Mouse (Mus musculus): ENCODE data around the gene Utp6.
"Not testable (repeated sequence)": the region's sequence is repeated elsewhere in the genome, so short reads cannot be mapped to it uniquely, and the experiment has no call there.

The Utp6 gene

GRCm38 (mm10) chr11:79962125-79962876 lies at the start of gene Utp6:
TSS of gene Utp6 (minus strand) at chr11:79962390.
- peak; percentile 100 for DNase-seq (ENCODE audit: low read depth)

DNA sequence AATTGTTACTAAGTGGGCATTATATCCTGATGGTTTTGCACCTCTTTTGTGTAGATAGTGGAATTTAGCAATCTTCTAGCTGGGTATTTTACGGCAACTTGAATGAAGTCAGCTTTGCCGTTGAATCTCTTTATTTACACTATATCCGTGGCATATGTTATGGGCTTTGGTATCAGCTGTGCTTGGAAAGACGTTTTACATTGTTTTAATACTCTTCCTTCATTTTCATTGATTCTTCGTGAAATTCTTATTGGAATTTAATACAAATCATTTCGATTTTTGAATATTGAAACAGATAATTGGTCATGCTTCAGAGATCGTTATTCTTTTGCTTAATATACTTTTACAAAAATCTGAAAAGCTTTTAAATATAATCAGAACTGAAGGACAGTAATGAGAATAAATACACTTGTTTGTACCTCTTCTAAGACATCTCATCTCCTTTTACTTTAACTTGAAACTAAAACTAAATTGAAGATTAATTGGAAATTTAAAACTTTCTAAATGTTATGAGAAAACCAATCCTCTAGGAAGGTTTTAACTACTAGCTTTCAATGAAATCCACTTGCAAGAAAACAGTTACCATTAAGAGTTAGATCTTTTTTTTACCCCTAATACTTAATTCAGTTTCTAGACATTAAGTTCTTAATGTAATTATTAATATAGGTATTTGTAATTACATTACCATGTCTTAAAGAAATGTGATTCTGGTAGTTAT lies 32.2 kb upstream of the Utp6 start:
- DNase-seq (ENCODE audit: low read depth), result no peak

- DNase-seq (ENCODE audit: low read depth), result peak; percentile 25
Observed at GRCm38 (mm10) chr11:79993356-79994270, 31.4 kb upstream of the Utp6 start.

GRCm38 (mm10) chr11:79992592-79993355 lies 30.6 kb upstream of the Utp6 start, which contains the start of gene Suz12:
TSS of gene Suz12 (plus strand) at chr11:79993106.
- DNase-seq (ENCODE audit: low read depth), result peak; percentile 95

GRCm38 (mm10) chr11:79992035-79992591 lies 29.9 kb upstream of the Utp6 start:
- DNase-seq (ENCODE audit: low read depth), result peak; percentile 53

DNA sequence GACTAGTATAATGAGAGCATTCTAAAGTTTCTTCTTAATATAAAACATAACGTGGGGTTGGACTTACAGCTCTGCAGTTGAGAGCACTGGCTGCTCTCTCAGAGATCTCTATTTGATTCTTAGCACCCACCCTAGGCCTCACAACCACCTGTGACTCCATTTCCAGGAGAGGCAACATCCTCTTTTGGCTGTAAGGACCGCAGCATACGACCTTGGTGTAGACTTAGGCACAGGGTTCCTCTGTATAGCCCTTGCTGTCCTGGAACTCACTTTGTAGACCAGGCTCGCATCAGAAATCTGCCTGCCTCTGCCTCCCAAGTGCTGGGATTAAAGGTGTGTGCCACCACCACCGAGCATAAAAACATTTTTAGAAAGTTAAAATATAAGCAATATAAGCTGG lies 29.4 kb upstream of the Utp6 start:
- DNase-seq (ENCODE audit: low read depth), result no peak

DNA sequence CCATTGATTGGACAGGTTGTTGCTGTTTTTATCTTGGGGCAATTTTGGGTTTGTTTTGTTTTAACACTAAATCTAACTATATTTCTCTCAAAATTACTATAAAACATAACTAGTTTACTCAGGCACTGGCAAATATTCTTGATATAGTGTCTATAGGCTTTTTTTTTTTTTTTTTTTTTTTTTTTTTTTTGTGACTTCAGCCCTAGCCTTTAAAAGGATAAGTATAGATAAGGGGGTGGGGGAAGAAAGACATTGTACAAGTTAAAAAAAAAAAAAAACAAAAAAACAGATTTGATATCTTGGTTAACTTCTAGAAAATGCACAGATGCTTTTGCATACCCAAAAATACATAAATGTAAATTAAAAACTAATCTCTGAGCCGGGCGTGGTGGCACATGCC lies 27.9 kb upstream of the Utp6 start:
- no peak for DNase-seq (ENCODE audit: low read depth)

DNA sequence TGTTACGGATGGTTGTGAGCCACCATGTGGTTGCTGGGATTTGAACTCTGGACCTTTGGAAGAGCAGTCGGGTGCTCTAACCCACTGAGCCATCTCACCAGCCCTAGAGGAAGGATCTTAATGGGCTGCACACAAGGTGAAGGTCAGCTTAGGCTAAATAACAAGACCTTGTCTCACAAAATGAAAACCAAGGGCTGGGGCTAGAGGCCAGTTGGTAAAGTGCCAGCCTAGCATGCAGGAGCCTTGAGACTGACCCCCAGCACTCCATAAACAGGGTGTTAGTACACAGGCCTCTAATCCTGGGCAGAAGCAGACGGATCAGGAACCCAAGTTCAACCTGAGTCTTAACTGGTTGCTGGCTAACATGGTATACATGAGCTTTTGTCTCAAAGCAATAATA lies 25.7 kb upstream of the Utp6 start:
- no peak for DNase-seq (ENCODE audit: low read depth)

GRCm38 (mm10) chr11:79986886-79987285 lies 24.7 kb upstream of the Utp6 start:
- no peak for DNase-seq (ENCODE audit: low read depth)

- DNase-seq (ENCODE audit: low read depth), result not testable (repeated sequence)
Observed at GRCm38 (mm10) chr11:79977747-79978146, 15.6 kb upstream of the Utp6 start.

DNA sequence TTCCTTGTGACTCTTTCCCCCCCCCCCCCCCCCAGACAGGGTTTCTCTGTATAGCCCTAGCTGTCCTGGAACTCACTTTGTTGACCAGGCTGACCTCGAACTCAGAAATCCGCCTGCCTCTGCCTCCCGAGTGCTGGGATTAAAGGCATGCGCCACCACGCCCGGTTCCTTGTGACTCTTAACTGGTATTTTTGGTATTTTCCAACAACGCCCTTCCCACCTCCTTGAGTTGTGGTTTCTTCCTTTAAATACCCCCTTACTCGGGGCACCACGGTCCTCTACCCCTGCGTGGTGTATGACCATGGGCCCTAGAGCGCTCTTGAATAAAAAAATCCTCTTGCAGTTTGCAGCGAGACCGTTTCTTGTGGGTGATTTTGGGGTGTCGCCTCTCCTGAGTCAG lies 14.9 kb upstream of the Utp6 start:
- DNase-seq (ENCODE audit: low read depth), result not testable (repeated sequence)

GRCm38 (mm10) chr11:79976645-79977044 lies 14.5 kb upstream of the Utp6 start:
- DNase-seq (ENCODE audit: low read depth), result not testable (repeated sequence)

GRCm38 (mm10) chr11:79976222-79976621 lies 14.0 kb upstream of the Utp6 start:
- DNase-seq (ENCODE audit: low read depth), result no peak

DNA sequence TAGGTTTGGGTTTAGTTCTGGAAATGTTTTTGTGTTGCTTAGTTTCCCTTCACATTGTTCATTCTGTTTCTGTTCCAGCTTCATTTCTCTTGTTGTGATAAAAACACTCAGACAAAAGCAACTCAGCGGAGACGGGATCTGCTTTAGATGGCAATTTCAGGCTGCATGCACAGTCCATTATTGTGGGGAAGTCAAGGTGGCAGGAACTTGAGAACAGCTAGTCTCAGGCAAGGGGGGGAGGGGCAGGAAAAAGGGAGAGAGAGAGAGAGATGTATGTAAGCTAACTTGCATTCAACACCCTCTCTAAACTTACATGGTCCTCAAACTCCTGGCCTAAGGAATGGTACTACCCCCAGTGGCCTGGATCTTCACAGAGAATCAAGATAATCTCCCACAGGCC lies 13.2 kb upstream of the Utp6 start:
- no peak for DNase-seq (ENCODE audit: low read depth)

DNA sequence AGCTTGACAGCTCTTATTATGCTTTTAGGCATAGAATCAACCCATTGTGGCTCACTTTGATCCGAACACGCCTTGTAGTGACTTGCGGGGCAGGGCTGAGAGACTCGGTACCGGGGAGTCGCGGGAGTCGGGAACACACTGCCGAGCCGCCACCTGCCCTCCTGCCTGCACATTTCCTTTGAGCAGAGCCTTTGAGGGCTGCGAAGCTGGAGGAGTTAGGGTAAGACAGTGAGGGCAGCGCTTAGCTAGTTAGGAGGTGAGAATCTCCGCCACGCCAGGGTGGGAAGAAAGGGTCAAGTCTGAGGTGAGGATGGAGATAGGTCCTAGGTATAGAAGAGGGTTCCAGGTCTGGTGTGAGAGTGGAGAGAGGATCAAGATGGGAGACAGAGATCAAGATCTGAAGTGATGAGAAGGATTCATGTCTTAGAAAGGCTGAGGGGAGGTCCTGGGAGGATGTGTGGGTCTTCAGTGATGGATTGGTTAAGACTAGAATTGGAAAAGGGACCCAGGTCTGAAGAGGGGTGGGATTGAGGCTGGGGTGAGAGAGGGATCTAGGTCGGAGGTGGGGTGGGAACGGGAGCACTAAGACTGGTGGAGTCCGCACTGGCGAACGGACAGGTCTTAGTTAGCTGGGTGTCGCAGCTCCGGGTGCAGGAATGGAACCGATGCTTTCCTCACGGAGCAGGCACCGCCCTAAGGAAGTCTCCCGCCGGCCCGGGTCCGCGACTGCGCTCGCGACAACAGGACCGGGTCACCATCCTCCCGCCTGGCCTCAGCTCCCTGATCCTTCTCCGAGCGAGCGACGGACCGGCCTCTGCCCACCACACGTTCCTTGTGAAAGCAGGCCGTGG lies 11.7 kb upstream of the Utp6 start:
- no peak for DNase-seq (ENCODE audit: low read depth)

DNA sequence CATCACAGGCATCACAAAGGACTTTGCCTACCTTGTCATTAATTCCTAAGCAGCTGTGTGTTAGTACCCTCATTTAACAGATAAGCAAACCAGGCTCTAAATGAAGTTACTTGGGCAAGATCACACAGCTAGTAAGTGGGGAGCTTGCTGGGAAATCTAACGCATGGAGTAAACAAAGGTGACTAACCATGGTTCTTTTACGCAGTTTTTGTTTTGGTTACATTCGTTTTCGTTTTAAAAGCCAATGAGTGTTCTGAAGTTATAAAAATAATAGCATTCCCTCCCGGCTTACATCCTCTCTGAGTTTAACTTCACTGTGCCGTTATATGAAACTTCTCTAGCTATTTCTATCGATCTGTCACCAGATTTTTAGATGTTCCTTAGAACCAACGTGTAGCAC lies 10.9 kb upstream of the Utp6 start:
- no peak for DNase-seq (ENCODE audit: low read depth)

GRCm38 (mm10) chr11:79967752-79968151 lies 5.6 kb upstream of the Utp6 start:
- DNase-seq (ENCODE audit: low read depth), result no peak

DNA sequence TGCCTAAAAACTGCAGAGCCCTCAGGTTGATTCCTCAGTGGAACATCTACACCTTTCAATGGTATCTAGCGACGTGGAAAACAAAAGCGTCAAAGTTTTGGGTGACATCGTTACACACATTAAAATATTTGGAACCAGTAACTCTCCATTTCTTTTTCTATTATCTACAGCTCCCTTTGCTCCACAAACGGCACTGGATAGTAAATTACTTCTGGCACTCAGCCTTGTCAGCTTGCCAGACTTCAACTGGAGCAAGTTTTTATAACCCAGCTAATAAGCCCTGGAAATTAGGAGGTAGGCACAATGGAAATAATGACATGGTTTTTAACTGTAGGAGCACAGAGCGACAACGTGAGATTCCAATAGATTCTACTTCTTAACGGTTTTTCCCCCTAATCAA lies 3.7 kb upstream of the Utp6 start:
- no peak for DNase-seq (ENCODE audit: low read depth)

DNA sequence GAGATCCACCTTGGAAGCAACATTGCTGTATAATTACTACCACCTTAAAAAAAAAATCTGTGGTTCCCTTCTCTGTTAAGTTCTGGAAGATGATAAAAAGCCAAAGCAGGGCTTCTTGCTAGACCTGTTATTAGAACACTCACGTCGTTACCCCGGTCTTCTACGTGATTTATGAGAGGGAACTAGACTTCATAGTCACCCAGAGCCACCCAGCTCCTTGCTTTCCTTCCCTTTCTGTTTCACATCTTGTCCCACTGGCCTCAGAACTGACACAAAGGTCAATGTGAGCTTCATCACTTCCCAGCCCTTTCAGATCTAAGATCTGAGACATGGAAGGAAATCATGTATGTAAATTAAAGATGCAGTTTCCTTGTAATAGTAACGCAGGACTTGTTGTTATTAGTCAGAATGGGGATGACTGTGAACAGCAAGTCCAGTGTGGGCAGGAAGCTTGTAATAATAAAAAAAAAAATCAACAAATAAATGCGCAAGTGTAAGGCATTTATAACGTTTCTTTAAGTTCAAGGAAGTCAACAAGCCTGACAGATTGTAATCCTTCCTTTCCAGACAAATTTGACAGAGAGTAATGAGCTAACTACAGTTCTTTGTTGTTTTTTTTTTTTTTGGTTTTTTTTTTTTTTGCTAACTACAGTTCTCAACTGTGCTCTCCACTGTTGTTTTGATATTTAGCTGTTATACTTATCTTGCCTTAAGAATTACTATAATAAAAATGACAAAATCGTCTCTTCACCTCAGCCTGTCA lies 1.2 kb upstream of the Utp6 start:
- DNase-seq (ENCODE audit: low read depth), result no peak

DNA sequence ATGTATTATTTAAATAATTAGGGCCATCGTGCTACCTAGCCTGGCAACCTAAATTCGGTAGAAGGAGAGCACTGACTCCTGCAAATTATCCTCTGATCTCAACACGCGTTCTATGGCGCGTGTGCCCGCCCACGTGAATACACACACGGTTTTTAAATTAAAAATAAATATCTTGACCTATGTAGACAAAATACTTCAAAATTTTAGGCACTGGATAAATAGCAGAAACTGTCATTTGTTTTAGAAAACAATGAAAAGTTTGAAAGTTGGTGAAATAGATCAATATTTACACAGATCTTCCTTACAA lies 640 bp upstream of the Utp6 start:
- DNase-seq (ENCODE audit: low read depth), result no peak
